Mouse (Mus musculus): ENCODE results near the gene Ascl4.

The Ascl4 gene

DNA sequence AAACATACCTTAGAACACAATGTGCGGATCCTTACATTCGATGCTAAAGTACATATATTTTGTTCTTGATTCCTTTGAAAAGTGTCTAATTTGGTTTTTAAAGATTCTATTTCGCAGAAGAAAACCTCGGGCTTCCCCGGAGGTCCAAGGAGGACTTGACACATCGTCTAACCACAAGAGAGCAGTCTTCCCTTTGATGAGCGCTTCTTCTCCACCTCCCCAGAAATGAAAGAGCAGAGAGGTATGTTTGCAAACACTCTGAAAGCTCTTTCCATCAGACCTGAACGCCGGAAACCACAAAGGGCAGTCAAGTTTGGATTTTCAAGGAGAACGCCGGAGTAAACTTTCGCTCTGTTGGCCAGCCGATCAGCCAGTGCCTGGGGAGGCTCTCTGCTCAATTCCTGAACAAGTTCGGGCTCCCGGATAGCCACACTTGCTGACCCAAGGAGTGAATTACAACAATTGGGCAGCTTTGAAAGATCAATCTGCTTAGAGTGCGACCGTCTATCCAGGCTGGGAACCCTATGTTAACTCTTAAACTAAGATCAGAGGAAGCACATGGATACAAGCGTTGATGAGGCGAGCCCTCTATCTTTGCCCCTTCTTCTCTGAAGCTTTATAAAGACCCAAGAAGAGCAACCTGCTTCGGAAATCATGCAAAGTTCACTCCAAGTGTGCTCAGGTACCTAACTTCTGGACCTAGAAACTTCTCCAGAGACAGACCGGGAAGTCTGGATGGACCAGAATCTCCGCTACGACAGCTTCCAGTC, at the start of gene Ascl4:
Ascl4 (plus strand) TSS at position 6 of the 770 bp plus-strand sequence.
- peak in 1 of 2 experiments; percentile 28 for DNase-seq (ENCODE audit: low spot score in 2 of 2)

DNA sequence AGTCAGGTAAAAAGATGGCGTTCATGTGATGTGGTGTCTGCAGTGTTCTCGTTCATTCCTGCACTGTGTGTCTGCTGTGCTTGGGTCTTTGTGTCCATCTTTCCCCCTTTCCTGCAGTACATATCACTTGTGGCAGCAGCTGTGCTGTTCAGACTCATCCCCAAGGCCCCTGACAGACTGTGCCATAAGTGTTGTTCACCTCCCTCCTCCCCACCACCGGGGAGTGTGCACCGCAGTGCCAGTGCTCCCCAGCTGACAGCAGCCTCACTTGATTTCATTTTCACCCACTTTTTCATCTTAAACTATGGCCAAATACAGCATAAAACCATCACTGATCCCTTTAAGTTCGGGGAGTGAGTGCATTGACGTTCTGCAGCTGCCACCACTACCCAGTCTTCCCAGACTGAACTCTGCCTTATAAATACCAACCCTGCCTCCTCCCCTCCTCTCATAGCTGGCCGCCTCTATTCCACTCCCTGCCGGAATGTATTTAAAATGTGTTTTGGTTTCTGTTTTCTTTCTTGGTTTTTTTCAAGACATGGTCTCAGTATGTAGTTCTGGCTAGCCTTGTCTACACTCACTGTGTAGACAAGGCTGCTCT, 47.5 kb upstream of the Ascl4 start:
- DNase-seq (ENCODE audit: low spot score in 2 of 2), result no peak

DNA sequence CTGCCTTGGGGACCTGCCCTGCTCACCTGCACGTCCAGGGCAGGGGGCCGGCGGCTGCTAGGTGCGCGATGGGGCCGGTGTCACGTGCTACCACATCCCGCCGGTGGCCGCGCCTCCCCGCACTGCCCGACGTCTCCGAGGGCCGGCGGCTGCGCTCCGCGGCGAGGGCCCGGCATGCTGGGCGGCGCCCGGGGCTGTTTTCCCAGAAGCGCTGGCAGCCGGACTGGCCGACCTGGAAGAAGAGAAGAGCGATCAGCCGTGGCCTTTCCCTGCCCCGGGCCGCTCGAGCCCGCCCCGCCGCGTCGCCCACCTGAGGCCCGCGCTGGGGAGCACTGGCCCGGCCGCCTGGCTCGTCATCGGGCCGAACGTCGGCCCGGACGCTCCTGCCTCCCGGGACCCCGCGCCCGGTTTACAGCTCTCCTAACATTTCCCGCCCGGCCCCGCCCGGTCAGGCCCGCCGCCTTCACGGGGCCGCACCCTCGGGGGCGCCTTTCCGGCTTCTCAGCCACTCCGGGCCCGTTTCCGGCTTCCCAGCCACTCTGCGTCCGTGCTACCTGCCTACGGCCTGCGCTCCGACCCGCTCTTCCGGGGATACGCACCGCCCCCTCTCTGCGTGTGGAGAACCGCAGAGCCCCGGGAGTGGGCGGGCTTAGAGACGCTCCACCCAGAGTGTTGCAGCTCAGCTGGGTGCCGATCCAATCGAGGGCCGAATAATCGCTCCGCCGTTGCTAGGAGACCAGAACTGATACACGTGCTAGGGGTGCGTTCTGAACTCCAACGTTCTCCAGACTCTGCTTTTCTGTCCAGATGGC, 10.8 kb upstream of the Ascl4 start, which contains the start of gene Prdm4:
Prdm4 (minus strand) TSS at position 645 of the 812 bp plus-strand sequence.
- peak; percentile 96 for DNase-seq (ENCODE audit: low spot score in 2 of 2)

DNA sequence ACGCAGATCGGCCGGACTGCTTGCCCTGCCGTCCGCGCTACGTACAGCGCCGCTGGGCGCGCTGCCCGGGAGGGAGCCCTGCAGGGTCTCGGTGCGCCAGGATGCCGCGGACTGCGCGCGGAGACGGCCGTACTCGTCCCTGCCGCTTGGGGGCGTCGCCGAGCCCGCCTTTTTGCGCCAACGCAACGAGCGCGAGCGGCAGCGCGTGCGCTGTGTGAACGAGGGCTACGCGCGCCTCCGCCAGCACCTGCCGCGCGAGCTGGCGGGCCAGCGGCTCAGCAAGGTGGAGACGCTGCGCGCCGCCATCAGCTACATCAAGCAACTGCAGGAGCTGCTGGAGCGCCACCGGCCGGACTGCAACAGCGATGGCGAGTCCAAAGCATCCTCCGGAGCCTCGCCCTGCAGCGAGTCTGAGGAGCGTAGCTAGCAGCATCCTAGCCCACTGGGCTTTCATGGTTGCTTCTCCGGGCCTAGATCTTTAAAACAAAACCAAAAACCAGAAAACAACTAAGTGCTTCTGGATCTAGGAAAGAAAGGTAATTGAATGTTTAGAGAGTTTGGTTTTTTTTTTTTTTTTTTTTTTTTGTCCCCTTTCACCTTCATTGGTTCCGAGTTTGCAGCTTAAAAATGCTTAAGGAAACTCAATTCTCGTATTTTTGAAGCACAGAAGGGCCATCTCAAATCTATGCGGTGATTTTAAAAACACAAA, 1.2 kb downstream of the Ascl4 start:
- DNase-seq (ENCODE audit: low spot score in 2 of 2), result peak; percentile 17 to 60

DNA sequence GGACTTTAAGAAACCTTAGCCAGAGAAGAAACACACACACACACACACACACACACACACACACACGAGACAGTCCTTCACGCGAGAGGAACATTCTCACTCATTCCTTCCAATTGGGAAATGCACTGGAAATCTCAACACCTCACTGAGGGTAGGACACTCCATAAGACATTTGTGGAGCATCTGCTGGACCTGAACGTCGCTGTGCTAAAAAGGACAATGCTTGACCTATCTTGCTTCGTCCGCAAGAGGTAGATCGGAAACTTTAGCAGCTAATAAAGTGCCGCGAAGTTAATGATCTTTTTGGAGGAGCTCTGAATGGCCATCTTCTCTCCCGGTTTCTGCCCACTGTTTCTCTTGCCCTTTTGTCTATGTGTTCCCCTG, 1.7 kb downstream of the Ascl4 start:
- DNase-seq (ENCODE audit: low spot score in 2 of 2), result no peak

DNA sequence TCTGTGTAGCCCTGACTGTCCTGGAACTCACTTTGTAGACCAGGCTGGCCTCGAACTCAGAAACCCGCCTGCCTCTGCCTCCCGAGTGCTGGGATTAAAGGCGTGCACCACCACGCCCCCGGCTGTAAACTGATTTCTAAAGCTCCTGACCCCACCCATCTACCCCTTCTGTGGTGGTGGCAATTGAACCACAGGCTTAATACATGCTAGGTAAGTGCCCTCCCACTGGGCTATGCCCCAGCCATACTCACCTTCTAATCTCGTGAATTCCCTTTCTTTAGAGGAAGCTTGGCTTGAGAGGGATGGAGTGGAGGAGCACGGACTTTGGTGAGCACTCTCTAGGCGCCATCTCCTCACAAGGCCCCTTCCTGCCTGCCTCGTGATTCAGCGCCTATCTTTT, 2.5 kb downstream of the Ascl4 start:
- DNase-seq (ENCODE audit: low spot score in 2 of 2), result no peak

DNA sequence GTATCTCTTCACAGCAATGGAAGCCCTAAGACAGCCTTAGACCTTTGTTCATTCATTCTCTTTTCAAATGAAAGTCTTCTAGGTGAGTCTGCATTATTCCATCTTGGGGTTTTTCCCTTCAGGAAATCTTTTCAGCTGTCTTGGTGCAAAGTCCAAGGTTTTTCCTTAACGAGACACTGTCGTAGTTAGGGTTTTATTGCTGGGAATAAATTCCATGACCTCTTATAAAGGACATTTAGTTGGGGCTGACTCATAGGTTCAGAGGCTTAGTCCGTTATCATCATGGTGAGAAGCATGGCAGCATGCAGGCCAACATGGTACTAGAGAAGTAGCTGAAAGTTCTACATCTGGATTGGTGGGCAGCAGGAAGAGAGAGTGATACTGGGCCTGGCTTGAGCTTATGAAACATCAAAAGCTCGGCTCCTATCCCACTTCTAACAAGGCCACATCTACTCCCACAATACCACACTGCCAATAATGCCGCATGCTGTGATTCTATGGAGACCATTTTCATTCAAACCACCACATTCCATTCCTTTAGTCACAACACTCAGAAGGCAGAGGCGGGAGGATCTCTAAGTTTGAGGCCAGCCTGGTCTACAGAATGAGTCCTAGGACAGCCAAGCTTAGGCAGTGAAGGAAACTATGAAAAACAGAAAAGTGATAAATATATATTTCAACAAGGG, 8.9 kb downstream of the Ascl4 start:
- no peak for DNase-seq (ENCODE audit: low spot score in 2 of 2)

DNA sequence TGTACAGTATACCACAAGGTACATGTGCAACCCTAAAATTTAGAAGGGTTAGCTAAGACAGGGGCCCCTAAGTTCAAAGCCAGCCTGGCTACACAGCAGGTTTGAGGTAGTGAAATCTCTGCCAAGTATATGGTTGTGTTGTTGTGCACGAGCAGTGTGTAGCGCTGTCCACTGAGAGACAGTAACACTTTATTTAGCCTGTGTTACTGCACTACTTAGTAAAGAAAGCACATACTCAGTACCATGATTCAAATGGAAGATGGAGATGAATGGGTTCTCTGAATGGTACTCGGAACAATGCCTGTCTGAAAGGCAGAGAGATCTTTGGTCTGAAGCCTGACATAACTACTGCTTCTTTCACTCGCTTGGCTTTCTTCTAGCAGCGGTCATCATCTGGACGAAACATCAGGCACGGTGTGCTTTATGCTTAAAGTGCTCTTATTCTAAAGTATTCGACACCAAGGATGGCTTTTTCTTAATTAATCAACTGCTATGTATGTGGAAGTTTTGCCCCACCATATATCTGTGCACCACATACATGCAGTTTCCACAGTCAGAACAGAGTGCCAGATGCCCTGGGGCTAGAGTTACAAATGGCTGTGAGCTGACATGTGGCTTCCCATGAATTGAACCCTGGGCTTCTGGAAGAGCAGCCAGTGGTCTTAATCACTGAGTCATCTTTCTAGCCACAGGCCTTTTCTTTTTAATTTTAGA, 21.2 kb downstream of the Ascl4 start:
- no peak for DNase-seq (ENCODE audit: low spot score in 2 of 2)

DNA sequence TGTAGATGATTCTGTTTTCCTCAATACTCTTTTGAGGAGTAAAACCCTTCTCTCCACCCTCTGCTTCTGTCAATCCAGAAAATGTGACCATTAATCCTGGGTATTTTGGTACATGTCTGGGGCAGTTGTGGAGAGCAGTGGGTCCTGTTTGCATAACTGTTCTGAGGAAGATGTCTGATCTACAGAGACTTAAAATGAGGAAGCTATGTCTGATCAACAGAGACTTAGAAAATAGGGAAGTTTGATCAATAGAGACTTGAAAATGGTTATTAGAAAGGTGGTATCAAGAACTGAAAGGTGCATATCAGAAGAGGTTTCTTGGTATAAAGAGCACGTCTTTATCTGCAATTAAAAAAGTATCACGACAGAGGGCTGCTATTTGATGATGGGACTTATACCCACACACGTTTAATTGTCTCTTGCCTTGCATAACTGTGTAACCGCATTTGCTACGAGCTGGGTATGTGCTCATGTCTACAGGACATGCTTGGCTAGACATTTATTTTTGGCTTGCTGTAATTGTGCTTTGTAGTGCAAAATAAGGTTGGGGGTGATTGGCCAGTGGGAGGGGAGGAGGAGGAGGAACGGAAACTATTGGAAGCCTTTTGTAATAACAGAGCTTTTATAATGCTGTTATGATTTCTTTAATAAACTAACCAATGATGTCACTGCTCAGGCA, 24.4 kb downstream of the Ascl4 start:
- no peak for DNase-seq (ENCODE audit: low spot score in 2 of 2)

DNA sequence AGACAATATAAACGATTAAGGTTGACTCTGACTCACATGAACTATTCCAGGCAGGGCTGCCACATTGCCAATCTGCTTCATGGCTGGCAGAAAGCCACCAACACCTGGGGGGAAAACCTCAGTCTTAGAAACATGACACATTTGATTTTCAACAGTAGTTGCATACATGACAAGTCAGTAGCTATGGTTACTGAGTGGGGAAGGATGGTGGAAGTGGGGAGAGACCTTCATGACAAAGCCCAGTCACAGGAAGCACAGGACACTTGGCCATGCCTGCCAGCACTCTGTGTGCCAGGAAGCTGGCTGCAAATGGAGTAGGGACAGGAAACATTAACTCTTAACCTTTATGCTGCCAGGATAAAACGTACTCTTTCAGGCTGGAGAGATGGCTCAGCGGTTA, 25.9 kb downstream of the Ascl4 start:
- DNase-seq (ENCODE audit: low spot score in 2 of 2), result no peak

DNA sequence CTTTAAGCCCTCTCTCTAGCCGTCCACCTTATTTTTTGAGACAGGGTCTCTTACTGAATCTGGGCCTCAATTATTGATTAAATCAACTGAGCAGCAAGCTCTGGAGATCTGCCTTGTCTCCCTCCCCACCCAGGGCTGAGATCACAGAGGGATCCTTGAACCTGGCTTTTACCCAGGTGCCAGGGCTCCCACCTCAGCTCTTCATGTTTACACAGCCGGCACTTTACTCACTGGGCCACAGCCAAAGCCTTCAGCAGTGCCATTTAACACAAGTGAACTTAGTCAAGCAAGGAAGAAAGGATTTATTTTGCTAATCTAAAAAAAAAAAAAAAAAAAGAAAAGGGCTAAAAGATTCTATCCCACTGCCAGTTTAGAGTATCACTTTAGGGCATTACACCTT, 26.9 kb downstream of the Ascl4 start:
- no peak for DNase-seq (ENCODE audit: low spot score in 2 of 2)

DNA sequence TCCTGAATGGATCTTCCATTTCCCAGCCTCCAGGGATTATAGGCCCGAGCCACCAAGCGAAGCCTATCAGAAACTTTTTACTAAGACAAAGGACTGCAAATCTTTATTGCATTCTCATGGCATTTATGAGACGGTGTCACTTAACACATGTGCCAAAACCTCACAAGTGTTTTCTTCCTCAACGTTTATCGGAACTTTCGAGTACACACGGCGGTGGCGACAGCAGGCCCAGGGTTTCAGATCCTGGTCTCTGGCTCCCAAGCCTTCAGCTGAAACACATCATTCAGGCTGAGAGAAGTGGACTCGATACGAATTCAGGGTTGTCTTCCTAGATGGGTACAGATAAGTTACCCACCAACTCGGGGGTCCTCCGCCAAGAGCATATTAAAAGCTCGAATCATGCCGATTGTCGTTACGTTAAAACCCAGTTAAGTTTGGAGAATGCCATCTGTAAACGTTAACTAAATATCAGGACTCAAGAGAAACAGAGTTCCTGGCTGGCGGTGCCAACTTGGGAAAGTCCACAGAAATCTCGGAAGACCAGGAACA, 29.5 kb downstream of the Ascl4 start:
- DNase-seq (ENCODE audit: low spot score in 2 of 2), result no peak

DNA sequence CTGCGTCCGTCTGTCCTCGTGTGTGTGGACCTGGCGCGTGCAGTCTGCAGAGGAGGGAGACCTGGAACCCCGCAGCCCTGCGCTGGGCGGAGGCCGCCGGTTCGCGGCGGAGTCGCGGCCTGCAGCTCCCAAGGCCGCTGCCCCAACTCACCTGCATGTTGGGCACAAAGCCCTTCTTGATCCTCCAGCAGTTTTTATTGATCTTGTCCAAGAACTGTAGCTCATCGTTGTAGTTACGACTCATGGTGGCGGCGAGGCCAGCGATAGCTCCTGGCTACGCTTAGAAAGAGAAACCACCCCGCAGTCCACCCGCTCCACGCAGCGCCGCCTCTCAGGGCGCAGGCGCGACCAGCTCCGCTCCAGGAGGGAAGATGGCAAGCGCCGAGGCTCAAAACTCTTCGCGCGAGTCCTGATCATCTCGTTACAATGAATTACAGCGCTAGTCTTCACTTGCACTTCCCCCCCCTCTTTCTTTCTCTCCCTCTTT, 30.0 kb downstream of the Ascl4 start, which contains the start of gene Rtcb:
Rtcb (minus strand) TSS at position 360 of the 487 bp plus-strand sequence.
- DNase-seq (ENCODE audit: low spot score in 2 of 2), result peak; percentile 94 to 99

DNA sequence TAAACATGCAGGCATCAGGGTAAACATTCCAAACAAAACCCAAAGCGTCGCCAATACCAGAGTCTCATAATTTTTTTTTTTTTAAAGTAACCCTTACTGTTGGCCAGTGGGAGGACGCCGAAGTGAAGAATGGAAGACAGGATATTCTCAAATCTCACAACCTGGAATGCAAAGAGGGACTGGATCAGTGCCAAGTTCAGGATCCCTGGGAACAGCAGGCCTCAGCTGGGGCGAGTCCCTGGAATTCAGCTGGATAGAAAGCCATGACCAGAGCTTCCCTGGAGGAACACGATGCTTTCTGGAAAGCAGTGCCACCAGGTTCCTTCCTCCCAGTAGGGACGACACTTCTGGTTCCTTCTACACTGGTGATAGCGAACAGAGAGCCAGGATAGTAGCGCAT, 35.4 kb downstream of the Ascl4 start:
- DNase-seq (ENCODE audit: low spot score in 2 of 2), result no peak

DNA sequence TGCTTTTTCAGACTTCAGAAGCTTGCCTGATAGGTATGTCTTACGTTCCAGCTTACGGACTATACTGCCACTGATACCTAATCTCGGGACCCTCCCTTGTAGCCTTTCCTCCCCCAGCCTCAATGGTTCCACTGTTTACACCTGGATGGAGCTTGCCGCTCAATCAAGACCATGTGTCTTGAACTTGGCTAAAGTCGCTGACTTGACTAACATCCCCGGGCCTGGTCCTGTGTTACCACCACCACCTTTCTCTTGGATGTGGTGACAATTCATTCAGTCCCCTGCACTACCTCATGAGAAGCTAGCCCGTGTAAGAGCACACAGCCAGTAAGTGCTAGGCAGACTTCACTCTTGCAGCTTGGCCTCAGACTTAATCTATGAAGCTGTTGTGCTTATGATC, 36.8 kb downstream of the Ascl4 start:
- DNase-seq (ENCODE audit: low spot score in 2 of 2), result no peak

DNA sequence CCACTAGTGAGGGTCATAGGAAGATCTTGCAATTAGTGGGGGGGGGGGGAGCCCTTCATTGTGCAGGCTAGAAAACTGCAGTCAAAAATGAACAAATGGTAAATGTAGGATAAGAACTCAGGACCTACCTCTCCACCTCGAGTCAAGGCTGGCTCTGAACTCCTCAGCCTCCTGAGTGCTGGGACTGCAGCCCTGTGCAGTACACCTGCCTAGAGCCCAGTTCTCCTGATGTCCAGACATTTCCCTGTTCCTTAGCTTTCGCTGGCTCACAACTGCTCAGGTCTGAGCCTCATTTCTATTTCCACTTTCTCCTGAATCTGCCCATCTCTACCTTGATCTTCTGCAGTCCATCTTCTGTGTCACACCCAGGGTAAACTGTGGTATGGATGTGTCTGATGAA, 39.0 kb downstream of the Ascl4 start:
- DNase-seq (ENCODE audit: low spot score in 2 of 2), result no peak

DNA sequence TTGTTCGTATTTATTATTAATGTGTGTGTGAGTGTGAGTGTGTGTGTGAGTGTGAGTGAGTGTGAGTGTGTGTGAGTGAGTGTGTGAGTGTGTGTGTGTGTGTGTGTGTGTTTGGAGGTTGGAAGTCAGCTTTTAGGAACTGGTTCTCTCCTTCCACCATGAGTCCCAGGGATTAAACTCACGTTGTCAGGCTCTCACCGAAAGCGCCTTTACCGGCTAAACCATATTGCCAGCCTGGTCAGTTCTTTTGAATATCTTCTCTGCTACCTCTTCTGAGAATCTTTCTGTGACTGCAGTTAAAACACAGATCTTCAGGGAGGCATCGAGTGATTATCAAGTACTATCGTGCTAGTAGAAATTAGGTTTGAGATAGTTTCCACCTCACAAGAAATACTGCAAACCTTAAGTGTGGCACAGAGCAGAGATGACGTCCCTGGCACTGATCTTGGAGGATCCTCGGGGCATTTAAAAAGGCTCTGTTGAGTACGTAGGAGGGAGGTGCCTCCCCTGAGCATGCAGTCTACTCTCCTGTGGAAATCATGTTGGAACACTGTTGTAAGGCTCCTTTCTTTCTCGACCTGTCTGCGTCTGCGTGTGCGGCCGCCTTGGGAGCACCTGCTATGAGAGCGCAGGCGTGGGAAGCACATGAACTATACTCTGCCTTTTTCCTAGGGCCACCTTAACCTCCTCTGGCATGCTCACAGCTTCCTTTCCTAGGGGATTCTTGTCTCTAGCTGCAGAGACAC, 40.1 kb downstream of the Ascl4 start:
- no peak for DNase-seq (ENCODE audit: low spot score in 2 of 2)

DNA sequence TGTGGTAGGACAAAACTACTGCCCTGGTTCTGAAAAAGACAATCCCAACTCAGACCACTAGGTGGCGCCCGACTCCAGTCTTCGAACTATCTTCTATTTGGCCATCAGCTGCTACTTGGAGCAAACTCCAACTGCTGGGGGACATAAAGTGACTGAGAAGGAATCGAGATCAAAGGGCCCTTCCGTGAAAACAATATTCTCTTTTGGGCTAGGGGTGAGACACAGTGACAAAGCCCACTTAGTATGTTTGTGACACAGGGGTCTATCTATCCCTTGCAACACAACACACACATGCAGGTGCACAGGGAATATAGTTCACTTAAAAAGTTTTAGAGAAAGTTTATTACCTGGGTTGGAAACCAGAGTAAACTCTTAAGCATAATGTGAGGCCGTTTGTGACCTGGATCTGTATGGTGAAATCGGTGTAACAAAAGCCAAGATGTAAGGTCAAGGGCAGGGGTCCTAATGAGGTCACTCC, 40.7 kb downstream of the Ascl4 start:
- DNase-seq (ENCODE audit: low spot score in 2 of 2), result peak; percentile 68 to 78

DNA sequence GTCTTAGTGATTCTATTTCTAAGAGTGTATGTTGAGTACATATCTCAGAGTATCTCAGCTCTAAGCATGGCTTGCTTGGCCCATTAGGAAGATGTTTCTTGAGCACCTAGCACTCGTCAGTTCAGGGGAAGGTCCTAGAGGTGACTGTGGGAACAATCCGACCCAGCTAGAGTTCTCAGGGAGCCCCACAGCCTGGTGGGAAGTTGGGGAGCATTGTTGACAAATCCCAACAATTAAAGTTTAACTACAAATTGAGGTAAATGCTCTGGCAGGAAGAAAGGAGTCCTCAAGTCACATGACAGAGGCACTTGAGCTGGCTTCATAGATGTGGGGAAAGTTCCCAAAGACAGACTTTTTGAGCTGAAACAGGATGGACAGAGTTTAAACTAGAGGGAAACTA, 41.2 kb downstream of the Ascl4 start:
- DNase-seq (ENCODE audit: low spot score in 2 of 2), result no peak

All from urinary bladder, adult 18-20 months (tissue).